8 mouse cellular contexts compared by ENCODE assay signal in genomic region chr5:110449294-110449693, GRCm38 (mm10). TPM values are rescaled to one million over a fixed set of nuclear protein-coding genes. Genes with fewer than 3 reads are reported as not detected.
DNase-seq lines count a peak whose midpoint lies in the region; ATAC-seq and TF ChIP-seq lines count a peak whose summit lies in the region.

No protein-coding gene starts in this region.

- DNase-seq in forebrain, embryonic 10.5 days (ENCODE audit: extremely low spot score, low spot score): no peak
- DNase-seq in forebrain, postnatal 0 days: no peak
- peak; percentile 65 for DNase-seq in adipocyte (ENCODE audit: low spot score)
- no peak for DNase-seq in hindbrain, embryonic 10.5 days (ENCODE audit: low spot score)
- DNase-seq in thymus, postnatal 14 days: no peak
- DNase-seq in spleen, postnatal 4 days (ENCODE audit: low spot score in 2 of 2): no peak
- no peak for DNase-seq in right cerebral cortex, postnatal 14 days

- H3K27me3 ChIP-seq in forebrain, embryonic 10.5 days (ENCODE audit: poor library complexity, severe bottlenecking): peaks cover 16% of the 10 kb centered on the region
- H3K27me3 ChIP-seq in forebrain, postnatal 0 days (ENCODE audit: insufficient read depth, low read length): no peaks in the 10 kb centered on the region
- H3K27me3 ChIP-seq in hindbrain, embryonic 10.5 days (ENCODE audit: insufficient read depth, poor library complexity, severe bottlenecking): no peaks in the 10 kb centered on the region
- H3K27me3 ChIP-seq in lung, embryonic 15.5 days: peaks cover 4% of the 10 kb centered on the region; the same call in 1 of the 2 replicates

- WGBS in forebrain, embryonic 10.5 days: 61% methylated on average over 6 of the region's 6 CpGs
- 46% methylated on average over 6 of the region's 6 CpGs for WGBS in forebrain, postnatal 0 days
- 57% methylated on average over 6 of the region's 6 CpGs for WGBS in hindbrain, embryonic 10.5 days
- 26% methylated on average over 6 of the region's 6 CpGs for WGBS in lung, embryonic 15.5 days

- peaks cover 39% of the 10 kb centered on the region for H3K4me1 ChIP-seq in forebrain, embryonic 10.5 days
- peaks cover 12% of the 10 kb centered on the region for H3K4me1 ChIP-seq in forebrain, postnatal 0 days (ENCODE audit: insufficient read depth)
- peaks cover 37% of the 10 kb centered on the region for H3K4me1 ChIP-seq in hindbrain, embryonic 10.5 days (replicated peaks)
- H3K4me1 ChIP-seq in lung, embryonic 15.5 days: peaks cover 21% of the 10 kb centered on the region

- no peak overlapping the region; the same call in 1 of the 2 replicates for H3K4me2 ChIP-seq in forebrain, postnatal 0 days (ENCODE audit: low read depth)
- H3K4me2 ChIP-seq in lung, embryonic 15.5 days: peak overlapping the region; percentile 78

- no peaks in the 10 kb centered on the region for H3K36me3 ChIP-seq in forebrain, embryonic 10.5 days (replicated peaks)
- no peaks in the 10 kb centered on the region for H3K36me3 ChIP-seq in forebrain, postnatal 0 days (ENCODE audit: insufficient read depth)
- no peaks in the 10 kb centered on the region for H3K36me3 ChIP-seq in hindbrain, embryonic 10.5 days
- H3K36me3 ChIP-seq in lung, embryonic 15.5 days: no peaks in the 10 kb centered on the region

- H3K27ac ChIP-seq in forebrain, embryonic 10.5 days: peak overlapping the region; percentile 91; the same call in 1 of the 2 replicates
- H3K27ac ChIP-seq in forebrain, postnatal 0 days (ENCODE audit: low read depth, low read length): no peak overlapping the region
- H3K27ac ChIP-seq in hindbrain, embryonic 10.5 days: peak overlapping the region; percentile 92
- H3K27ac ChIP-seq in lung, embryonic 15.5 days: peak overlapping the region; percentile 74

- no peak for ATAC-seq in forebrain, postnatal 0 days
- no peak for ATAC-seq in lung, embryonic 15.5 days (ENCODE audit: borderline replicate concordance, extremely low read depth, low FRiP score, low TSS enrichment)

- peak overlapping the region; percentile 97 for H3K4me3 ChIP-seq in forebrain, embryonic 10.5 days
- H3K4me3 ChIP-seq in forebrain, postnatal 0 days (ENCODE audit: low read depth, low read length): no peak overlapping the region
- H3K4me3 ChIP-seq in hindbrain, embryonic 10.5 days: peak overlapping the region; percentile 95
- H3K4me3 ChIP-seq in lung, embryonic 15.5 days: peak overlapping the region; percentile 96

- no peak for TF ChIP-seq CTCF in forebrain, postnatal 0 days (IDR thresholded peaks at IDR 0.05; ENCODE audit: low read depth)

- no peaks in the 10 kb centered on the region for H3K9me3 ChIP-seq in forebrain, embryonic 10.5 days
- no peaks in the 10 kb centered on the region for H3K9me3 ChIP-seq in forebrain, postnatal 0 days (ENCODE audit: low read length)
- H3K9me3 ChIP-seq in hindbrain, embryonic 10.5 days: no peaks in the 10 kb centered on the region
- no peaks in the 10 kb centered on the region for H3K9me3 ChIP-seq in lung, embryonic 15.5 days

- H3K9ac ChIP-seq in forebrain, postnatal 0 days: no peak overlapping the region
- 0 out of 2 replicates have a peak overlapping the region, but pooled peaks have one; percentile 18 for H3K9ac ChIP-seq in lung, embryonic 15.5 days

RNA-seq across cellular contexts. Expression of gene Fbrsl1, which starts 1.0 kb away (rescaled TPM):
- polyA plus RNA-seq in forebrain, embryonic 10.5 days (2016; fragmentation: Nextera tagmentation; extraction: Ambion mirVana): 19.6 and 20.5 TPM in 2 replicates
- total RNA-seq in forebrain, postnatal 0 days (2014; rRNA removed): 28.1 and 30.3 TPM in 2 replicates
- polyA plus RNA-seq in forebrain, postnatal 0 days (2015; fragmentation: Nextera tagmentation; extraction: Ambion mirVana): 20.2 and 21.3 TPM in 2 replicates
- polyA plus RNA-seq in hindbrain, embryonic 10.5 days (2016; fragmentation: Nextera tagmentation; extraction: Ambion mirVana): 14.9 and 19.2 TPM in 2 replicates
- polyA plus RNA-seq in lung, embryonic 15.5 days (2015; fragmentation: Nextera tagmentation; extraction: Ambion mirVana): 10.6 and 12.7 TPM in 2 replicates
